Mouse (Mus musculus): ENCODE results near the gene Zfp609. TPM values are rescaled to one million over a fixed set of nuclear protein-coding genes. Genes with fewer than 3 reads are reported as not detected.
A peak's percentile ranks its signal among the peaks of the same experiment; 100 is the strongest.

The Zfp609 gene
- total RNA-seq, 2 experiments from 2014 or later, result 38.1 to 38.4 TPM

DNA sequence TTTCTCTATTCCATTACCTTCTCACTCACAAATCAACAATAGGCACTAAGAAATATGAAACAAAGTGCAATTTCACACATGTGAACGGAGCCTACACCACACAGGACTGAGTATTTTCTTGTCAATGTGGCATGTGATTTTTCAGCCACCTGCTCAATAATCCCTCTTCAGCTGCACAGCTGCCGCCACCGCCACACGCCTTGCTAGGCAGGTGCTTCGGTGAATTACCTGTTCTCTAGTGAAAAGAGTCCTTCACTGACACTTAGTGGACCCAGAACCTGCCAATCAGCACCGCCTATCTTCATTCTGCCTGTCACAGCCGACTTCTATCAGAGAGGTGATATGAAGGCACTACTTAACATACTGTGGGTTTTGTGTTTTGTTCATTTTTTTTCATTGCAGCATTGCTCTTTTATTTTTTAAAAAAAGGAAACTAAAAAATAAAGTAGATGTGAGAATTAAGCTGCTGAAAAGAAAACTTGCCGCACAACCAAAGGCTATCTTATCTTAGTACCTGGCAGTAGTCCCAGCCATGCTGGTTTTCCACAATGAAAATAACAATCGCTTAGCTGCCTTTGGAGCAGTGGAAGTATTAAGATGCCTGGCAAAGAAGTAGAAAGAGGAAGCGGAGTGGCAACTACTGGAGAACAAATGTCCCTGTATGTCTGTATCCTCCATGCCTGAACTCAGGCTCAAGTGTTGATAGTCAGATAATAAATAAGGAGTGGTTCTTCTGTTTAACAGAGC lies 3.5 kb downstream of the Zfp609 start:
- DNase-seq (ENCODE audit: low spot score in 2 of 2), result no peak
- intact Hi-C loops (cut with DNase I), result no loop called here

GRCm38 (mm10) chr9:65822011-65822410 lies 5.4 kb downstream of the Zfp609 start:
- intact Hi-C loops (cut with DNase I), result no loop called here

GRCm38 (mm10) chr9:65820301-65820700 lies 7.1 kb downstream of the Zfp609 start:
- no peak for DNase-seq (ENCODE audit: low spot score in 2 of 2)
- intact Hi-C loops (cut with DNase I), result no loop called here

More at GRCm38 (mm10) chr9:65822011-65822410, 5.4 kb downstream of the Zfp609 start:
- no peak for DNase-seq (ENCODE audit: low spot score in 2 of 2)

- intact Hi-C loops (cut with DNase I), result no loop called here
- DNase-seq (ENCODE audit: low spot score in 2 of 2), result no peak
These were observed 9.0 kb downstream of the Zfp609 start for GRCm38 (mm10) chr9:65818402-65818801.

DNA sequence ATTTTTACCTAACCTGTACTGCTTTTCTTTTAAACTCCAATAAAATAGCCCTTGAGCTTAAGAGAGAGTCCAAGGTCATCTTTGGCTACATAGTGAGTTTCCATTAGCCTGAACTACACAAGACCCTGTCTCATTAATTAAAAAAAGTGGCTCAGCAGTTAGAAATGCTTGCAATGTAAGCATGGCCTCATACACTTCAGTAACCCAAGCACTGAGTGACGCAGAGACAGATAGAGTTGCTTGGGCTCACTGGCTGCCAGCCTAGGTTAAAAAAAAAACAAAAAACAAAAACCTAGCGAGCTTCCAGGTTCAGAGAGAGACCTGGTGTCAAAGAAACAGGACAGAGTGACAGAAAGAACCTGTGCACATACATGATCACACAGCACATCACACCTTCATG lies 14.5 kb downstream of the Zfp609 start:
- intact Hi-C loops (cut with DNase I), result no loop called here
- no peak for DNase-seq (ENCODE audit: low spot score in 2 of 2)

DNA sequence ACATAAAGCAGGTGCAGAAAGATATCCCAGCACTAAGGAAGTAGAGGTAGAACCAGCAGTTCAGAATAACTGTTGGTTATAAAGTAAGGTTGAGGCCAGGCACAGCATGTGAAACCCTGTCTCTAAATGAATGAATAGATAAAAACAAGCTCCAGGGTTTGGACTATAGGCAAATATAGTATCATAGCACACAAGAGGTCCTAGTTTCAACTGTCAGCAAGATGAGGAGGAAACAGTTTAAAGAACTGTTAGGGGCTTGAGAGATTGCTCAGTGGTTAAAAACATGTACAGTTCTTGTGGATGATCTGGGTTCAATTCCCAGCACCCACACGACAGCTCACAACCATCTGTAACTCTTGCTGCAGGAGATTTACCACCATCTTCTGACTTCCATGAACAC lies 15.6 kb downstream of the Zfp609 start:
- no peak for DNase-seq (ENCODE audit: low spot score in 2 of 2)
- intact Hi-C loops (cut with DNase I), result no loop called here

DNA sequence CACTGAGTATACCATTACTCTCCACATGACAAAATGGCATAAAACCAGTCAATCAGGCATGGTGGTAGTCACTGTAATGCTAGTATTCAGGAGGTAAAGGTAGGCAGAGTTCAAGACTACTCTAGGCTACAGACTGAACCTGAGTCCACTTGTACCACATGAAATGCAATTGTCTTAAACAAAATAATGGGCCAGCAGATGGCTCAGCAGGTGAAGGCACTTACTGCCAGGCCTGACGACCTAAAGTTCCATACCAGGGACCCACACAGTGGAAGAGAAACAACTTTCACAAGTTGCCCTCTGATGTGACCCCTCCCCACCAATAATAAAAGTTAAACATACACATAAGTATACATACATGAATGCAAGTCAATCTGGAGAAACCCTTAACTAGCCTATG lies 19.5 kb downstream of the Zfp609 start:
- intact Hi-C loops (cut with DNase I), result no loop called here
- no peak for DNase-seq (ENCODE audit: low spot score in 2 of 2)

- intact Hi-C loops (cut with DNase I), result no loop called here
- DNase-seq (ENCODE audit: low spot score in 2 of 2), result no peak
These were observed 20.1 kb downstream of the Zfp609 start for GRCm38 (mm10) chr9:65807251-65807650.

DNA sequence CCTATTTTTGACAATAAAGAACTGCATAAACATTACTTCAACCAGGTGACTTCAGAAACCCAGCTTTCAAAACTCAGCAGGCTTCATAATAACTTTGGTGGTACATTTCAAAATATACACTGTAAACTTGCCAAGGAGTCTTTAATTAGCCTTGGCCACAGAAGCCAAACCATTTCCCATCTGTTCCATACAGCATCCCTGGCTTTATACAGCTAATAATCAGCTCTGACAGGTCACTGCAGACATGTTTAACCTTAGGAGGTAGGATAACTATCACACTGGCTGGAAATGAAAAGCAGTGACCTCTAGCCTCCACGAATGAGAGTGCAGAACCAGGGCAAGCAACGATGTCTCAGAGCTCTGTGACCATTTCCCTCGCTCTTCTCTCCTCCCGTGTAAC lies 27.6 kb downstream of the Zfp609 start:
- intact Hi-C loops (cut with DNase I), result no loop called here
- no peak for DNase-seq (ENCODE audit: low spot score in 2 of 2)

GRCm38 (mm10) chr9:65795651-65796050 lies 31.7 kb downstream of the Zfp609 start:
- intact Hi-C loops (cut with DNase I), result no loop called here

DNA sequence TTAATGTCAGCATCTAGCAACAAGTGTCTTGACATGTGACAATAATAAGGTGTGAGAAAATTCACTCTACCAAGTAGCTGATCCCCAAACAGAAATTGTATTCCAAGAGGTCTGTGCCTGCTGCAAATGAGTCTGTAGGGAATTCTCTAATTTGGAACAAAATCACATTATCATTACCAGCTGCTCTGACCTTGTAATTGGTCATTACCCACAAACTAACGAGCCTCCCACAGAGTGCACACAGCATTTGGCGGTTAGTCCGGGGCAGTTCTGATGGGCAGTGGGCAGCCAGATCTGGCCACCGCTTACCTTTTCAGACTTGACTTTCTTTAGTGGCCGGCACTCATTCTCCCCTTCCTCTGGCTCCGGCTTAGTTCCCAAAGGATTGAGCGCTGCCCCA lies 33.1 kb downstream of the Zfp609 start:
- no peak for DNase-seq (ENCODE audit: low spot score in 2 of 2)
- intact Hi-C loops (cut with DNase I), result no loop called here

More at GRCm38 (mm10) chr9:65795651-65796050, 31.7 kb downstream of the Zfp609 start:
- no peak for DNase-seq (ENCODE audit: low spot score in 2 of 2)

DNA sequence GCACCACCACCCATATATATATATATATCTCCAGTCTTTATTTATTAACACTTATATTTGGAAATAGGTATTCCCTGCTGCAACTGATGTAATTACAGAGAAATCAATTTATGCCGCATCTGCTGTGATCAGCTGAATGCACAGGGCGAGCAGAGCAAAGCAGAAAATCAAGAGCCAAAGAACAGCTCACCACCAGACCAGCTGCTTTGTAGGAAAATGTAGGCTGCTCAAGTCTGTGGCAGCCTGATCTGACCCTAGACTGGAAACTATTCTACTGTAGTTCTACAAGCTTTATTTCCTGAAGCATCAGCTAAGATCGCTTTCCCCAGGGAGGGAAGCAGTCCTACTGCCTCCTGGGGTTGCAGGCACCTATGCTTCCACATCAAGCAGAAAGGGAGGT lies 33.9 kb downstream of the Zfp609 start:
- DNase-seq (ENCODE audit: low spot score in 2 of 2), result peak in 1 of 2 experiments; percentile 18
- intact Hi-C loops (cut with DNase I), result no loop called here

- intact Hi-C loops (cut with DNase I), result no loop called here
- DNase-seq (ENCODE audit: low spot score in 2 of 2), result no peak
These were observed 34.3 kb downstream of the Zfp609 start for GRCm38 (mm10) chr9:65793086-65793485.

- DNase-seq (ENCODE audit: low spot score in 2 of 2), result no peak
- intact Hi-C loops (cut with DNase I), result no loop called here
These were observed 35.5 kb downstream of the Zfp609 start for GRCm38 (mm10) chr9:65791846-65792245.

GRCm38 (mm10) chr9:65791106-65791505 lies 36.3 kb downstream of the Zfp609 start:
- DNase-seq (ENCODE audit: low spot score in 2 of 2), result no peak
- intact Hi-C loops (cut with DNase I), result no loop called here

GRCm38 (mm10) chr9:65789788-65790187 lies 37.6 kb downstream of the Zfp609 start:
- intact Hi-C loops (cut with DNase I), result no loop called here
- no peak for DNase-seq (ENCODE audit: low spot score in 2 of 2)

DNA sequence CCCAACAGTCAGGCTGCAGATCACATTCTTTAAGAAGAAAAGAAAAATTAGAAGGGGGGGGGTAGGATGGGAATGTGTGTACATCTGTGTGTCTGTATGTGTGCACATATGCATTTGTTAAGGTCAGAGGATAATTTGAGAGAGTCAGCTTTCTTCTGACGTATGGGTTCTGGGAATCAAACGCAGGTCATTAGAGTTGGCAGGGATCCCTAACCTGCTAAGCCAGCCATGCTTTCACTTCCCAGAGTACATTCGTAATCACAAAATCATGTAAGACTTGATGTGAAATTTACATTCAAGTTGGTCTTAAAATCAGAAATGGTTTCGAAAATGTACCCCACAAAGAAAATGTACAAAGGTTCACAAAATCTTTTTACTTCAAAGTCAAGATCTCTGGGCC lies 38.8 kb downstream of the Zfp609 start:
- DNase-seq (ENCODE audit: low spot score in 2 of 2), result no peak
- intact Hi-C loops (cut with DNase I), result no loop called here

GRCm38 (mm10) chr9:65787829-65788344 lies 39.5 kb downstream of the Zfp609 start:
- intact Hi-C loops (cut with DNase I), result no loop called here
- no peak for DNase-seq (ENCODE audit: low spot score in 2 of 2)

DNA sequence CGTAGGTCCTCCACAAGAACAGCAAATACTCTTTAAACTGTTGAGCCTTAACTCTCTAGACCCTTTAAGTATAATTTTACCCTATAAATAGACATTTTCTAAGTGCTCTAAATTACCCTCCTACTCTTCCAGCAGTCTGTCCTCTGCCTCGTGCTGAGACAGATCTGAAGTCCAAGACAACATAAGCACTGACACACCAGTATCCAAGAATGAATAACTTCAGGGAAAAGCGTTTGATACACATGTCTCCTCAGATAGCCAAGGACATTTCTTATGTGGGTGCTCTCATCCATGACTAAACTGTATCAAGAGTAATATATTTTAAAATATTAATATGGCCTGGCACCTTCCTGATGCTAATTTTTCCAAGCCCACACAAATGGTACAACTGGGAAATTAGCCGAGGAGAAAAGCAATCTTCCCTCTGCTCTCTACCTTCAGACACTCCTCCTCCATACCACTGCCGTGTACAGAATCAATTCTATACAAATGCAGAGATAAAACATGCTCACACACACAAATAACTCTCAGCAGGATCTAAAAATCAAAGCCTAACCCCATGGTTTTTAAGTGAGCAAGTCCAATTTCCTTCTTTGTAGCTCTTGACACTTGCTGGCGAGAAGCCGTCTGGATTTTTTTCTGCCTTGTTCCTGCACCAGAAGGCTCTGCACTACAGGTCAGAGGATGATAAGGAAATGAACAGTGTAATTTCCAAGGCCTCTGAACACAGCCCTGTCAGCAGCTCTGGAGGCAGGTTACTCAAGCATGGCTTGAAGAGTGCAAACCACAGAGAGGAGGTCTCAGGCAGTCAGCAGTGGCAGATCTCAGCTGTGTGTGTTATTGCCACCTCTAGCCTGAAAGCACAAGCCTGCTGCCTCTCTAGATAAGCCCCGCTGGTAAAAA lies 40.2 kb downstream of the Zfp609 start:
- intact Hi-C loops (cut with DNase I), result no loop called here

GRCm38 (mm10) chr9:65785772-65786368 lies 41.5 kb downstream of the Zfp609 start:
- no peak for DNase-seq (ENCODE audit: low spot score in 2 of 2)
- intact Hi-C loops (cut with DNase I), result no loop called here

More for the DNA sequence above, 40.2 kb downstream of the Zfp609 start:
- DNase-seq (ENCODE audit: low spot score in 2 of 2), result peak; percentile 15 to 18
